Comparison of ENCODE assay signal across 29 mouse cellular contexts in genomic region chr10:61143343-61143742, GRCm38 (mm10). TPM values are rescaled to one million over a fixed set of nuclear protein-coding genes. Genes with fewer than 3 reads are reported as not detected.
DNase-seq lines count a peak whose midpoint lies in the region; TF ChIP-seq lines count a peak whose summit lies in the region.
"Had no signal": no experiment of that assay in that cellular context is flagged by ENCODE, and none has a peak within 500 bp of the region (broad histone marks: within the 10 kb centered on the region; RNA-seq: fewer than 3 reads in every experiment).

No protein-coding gene starts in this region.

- no peaks in the 10 kb centered on the region for H3K27me3 ChIP-seq in kidney, adult 2 months (replicated peaks; ENCODE audit: control insufficient read depth, insufficient read depth, low read length)
- H3K27me3 ChIP-seq in small intestine, adult 2 months (ENCODE audit: control insufficient read depth, insufficient read depth, low read length) = no peaks in the 10 kb centered on the region
- H3K27me3 ChIP-seq: embryonic facial prominence, embryonic 15.5 days; forebrain, embryonic 15.5 days; hindbrain, embryonic 12.5 days had no signal

- H3K4me3 ChIP-seq in kidney, adult 2 months (ENCODE audit: insufficient read depth, low read depth, low read length) = no peak overlapping the region
- H3K4me3 ChIP-seq in brown adipose tissue, adult 24 weeks (ENCODE audit: insufficient read depth, low read depth, low read length) = no peak overlapping the region
- no peak overlapping the region for H3K4me3 ChIP-seq in small intestine, adult 2 months (ENCODE audit: low read depth, low read length)
- H3K4me3 ChIP-seq: embryonic facial prominence, embryonic 15.5 days; erythroblast, embryonic 14.5 days; forebrain, embryonic 15.5 days; heart, embryonic 10.5 days; hindbrain, embryonic 12.5 days had no signal

- TF ChIP-seq CTCF in kidney, adult 2 months (conservative IDR thresholded peaks at IDR 0.05; ENCODE audit: insufficient read depth, insufficient read length, low read depth, low read length) = no peak
- TF ChIP-seq CTCF in small intestine, adult 2 months (IDR thresholded peaks at IDR 0.05; ENCODE audit: extremely low read depth, insufficient read length, insufficient replicate concordance, low read depth, low read length) = no peak

- no peak for TF ChIP-seq POLR2A in kidney, adult 2 months (IDR thresholded peaks at IDR 0.05; ENCODE audit: low read depth, low read length)
- no peak for TF ChIP-seq POLR2A in small intestine, adult 2 months (IDR thresholded peaks at IDR 0.05; ENCODE audit: low read depth, low read length)

- H3K27ac ChIP-seq in kidney, adult 2 months (ENCODE audit: insufficient read depth, low read depth, low read length) = 0 out of 2 replicates have a peak overlapping the region, but pooled peaks have one; percentile 9
- peak overlapping the region; percentile 87 for H3K27ac ChIP-seq in brown adipose tissue, adult 24 weeks (replicated peaks; ENCODE audit: low read depth, low read length)
- peak overlapping the region; percentile 43 for H3K27ac ChIP-seq in small intestine, adult 2 months (ENCODE audit: insufficient read depth, low read depth, low read length)
- H3K27ac ChIP-seq: embryonic facial prominence, embryonic 15.5 days; forebrain, embryonic 15.5 days; heart, embryonic 10.5 days; hindbrain, embryonic 12.5 days had no signal

- no peaks in the 10 kb centered on the region for H3K36me3 ChIP-seq in kidney, adult 2 months (ENCODE audit: control insufficient read depth, insufficient read depth, low read length)
- H3K36me3 ChIP-seq in small intestine, adult 2 months (ENCODE audit: control insufficient read depth, insufficient read depth, low read length) = peaks cover 22% of the 10 kb centered on the region
- H3K36me3 ChIP-seq: G1E had no signal

- peaks cover 8% of the 10 kb centered on the region; the same call in 1 of the 2 replicates for H3K4me1 ChIP-seq in kidney, adult 2 months (ENCODE audit: control insufficient read depth, insufficient read depth, low read length)
- H3K4me1 ChIP-seq in brown adipose tissue, adult 24 weeks (ENCODE audit: control insufficient read depth, insufficient read depth, insufficient read length, low read length) = no peaks in the 10 kb centered on the region; the same call in 1 of the 2 replicates
- H3K4me1 ChIP-seq in small intestine, adult 2 months (ENCODE audit: control insufficient read depth, insufficient read depth, insufficient read length, low read length) = peaks cover 6% of the 10 kb centered on the region; the same call in 1 of the 2 replicates

- 90% methylated on average over 2 of the region's 2 CpGs for WGBS in kidney, adult 2 months
- WGBS in small intestine, adult 2 months = 77% methylated on average over 2 of the region's 2 CpGs

- DNase-seq in kidney, adult 2 months = no peak
- no peak for DNase-seq in kidney, adult 9 months
- DNase-seq in CD4-positive helper T cell, adult 2 months (ENCODE audit: low read depth, low spot score) = peak; percentile 14
- no peak for DNase-seq in T-cell, adult 2 months (ENCODE audit: low spot score)
- no peak for DNase-seq in urinary bladder, postnatal 4 days (ENCODE audit: low spot score in 2 of 2)
- DNase-seq in lung, postnatal 4 days = no peak
- DNase-seq: adrenal gland, postnatal 25 days; B cell, adult 2 months; cerebellum, adult 11-12 months; cerebellum, adult 9-10 months; embryo, embryonic 11 days; gastrocnemius, postnatal 10 days; heart, adult 18-20 months; heart, postnatal 10 days; heart, postnatal 4 days had no signal

RNA-seq across cellular contexts. Expression of gene Sgpl1, which starts 4.2 kb away (rescaled TPM):
- 37.8 and 39.7 TPM in 2 replicates for polyA plus RNA-seq in kidney, adult 2 months (2012; rRNA removed)
- polyA plus RNA-seq in brown adipose tissue, adult 24 weeks (2012; ENCODE audit: insufficient read depth, insufficient read length, missing spikeins) = 43.9 and 46.2 TPM in 2 replicates
- 18.0 and 137 TPM in 2 replicates for polyA plus RNA-seq in small intestine, adult 2 months (2012; rRNA removed)
- polyA plus RNA-seq: G1E had no signal

RNA-seq across cellular contexts. Expression of gene Tbata, which starts 28.4 kb away (rescaled TPM):
- polyA plus RNA-seq in kidney, adult 2 months (2012; rRNA removed) = 0.19 and 0.20 TPM in 2 replicates
- polyA plus RNA-seq in brown adipose tissue, adult 24 weeks (2012; ENCODE audit: insufficient read depth, insufficient read length, missing spikeins) = not detected in 2 replicates
- not detected in 2 replicates for polyA plus RNA-seq in small intestine, adult 2 months (2012; rRNA removed)
- polyA plus RNA-seq: activated CD4-positive, CD25-positive, alpha-beta regulatory T cell, adult 4 months; embryonic facial prominence, embryonic 11.5 days; erythroblast, embryonic 14.5 days; forebrain, embryonic 11.5 days; G1E; heart, embryonic 10.5 days; heart, embryonic 14.5 days; intestine, embryonic 14.5 days; kidney, embryonic 14.5 days had no signal

RNA-seq across cellular contexts. Expression of gene Pcbd1, which starts 54.2 kb away (rescaled TPM):
- 392 and 452 TPM in 2 replicates for polyA plus RNA-seq in kidney, adult 2 months (2012; rRNA removed)
- 2.5 and 3.1 TPM in 2 replicates for polyA plus RNA-seq in brown adipose tissue, adult 24 weeks (2012; ENCODE audit: insufficient read depth, insufficient read length, missing spikeins)
- polyA plus RNA-seq in small intestine, adult 2 months (2012; rRNA removed) = 14.7 and 21.0 TPM in 2 replicates
- polyA plus RNA-seq: activated CD4-positive, CD25-positive, alpha-beta regulatory T cell, adult 4 months; G1E had no signal

Comparison
In these comparisons a context has a peak if more than half of its experiments do, and no peak if none do; other contexts are left out.
1. H3K27ac ChIP-seq: peak in every context shown above with its lines; median percentile 87 in brown adipose tissue, adult 24 weeks; 43 in small intestine, adult 2 months; 9 in kidney, adult 2 months.
2. RNA of gene Pcbd1, which starts 54.2 kb away (polyA plus RNA-seq): 392 to 452 TPM in kidney, adult 2 months; 14.7 to 21.0 TPM in small intestine, adult 2 months and 2.5 to 3.1 TPM in brown adipose tissue, adult 24 weeks; every median in the first group is over 10 times any median in the second.